Mouse (Mus musculus) urinary bladder, postnatal 4 days (tissue): ENCODE results near the gene Lrrc58.

ENCODE experiments used
- DNase-seq, 2 experiments: peaks; one replicate each; pipeline ENCODE4 v3.0.0; 2021 to 2022; ENCODE audit warnings: low spot score in 2 of 2

The Lrrc58 gene

DNA sequence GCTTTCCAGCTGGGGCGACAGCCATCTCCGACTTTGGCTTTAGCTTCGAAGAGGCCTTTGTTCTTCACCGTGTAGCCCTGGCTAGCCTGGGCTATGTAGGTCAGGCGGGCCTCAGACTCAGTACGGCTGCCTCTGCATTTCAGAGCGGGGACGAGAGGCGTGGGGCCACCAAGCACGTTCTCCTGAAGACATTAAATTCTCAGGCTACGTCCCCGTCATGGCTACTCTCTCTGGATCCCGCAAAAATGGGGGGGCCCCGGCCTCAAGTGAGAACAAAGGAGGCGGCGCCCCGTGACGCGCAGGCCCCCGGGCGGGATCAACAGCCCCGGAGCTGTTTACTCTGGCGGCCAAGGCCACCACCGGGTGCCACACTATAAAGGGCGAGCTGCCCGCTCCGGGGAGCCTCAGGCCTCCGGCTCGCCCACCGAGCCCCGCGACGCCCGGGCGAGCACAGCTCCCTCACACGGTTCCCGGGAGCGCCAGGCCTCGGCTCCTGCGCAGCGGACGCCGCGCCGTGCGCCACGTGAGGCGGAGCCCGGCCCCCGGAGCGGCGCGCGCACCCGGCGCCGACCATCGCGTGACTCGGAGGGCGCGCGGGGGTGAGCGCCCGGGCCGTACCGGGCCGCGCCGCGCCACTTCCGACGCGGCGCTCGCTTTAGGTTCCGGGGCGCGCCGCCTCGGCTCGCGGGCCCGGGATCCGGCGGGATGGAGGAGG, at the start of gene Lrrc58:
Lrrc58 (plus strand) TSS at position 599 of the 715 bp plus-strand sequence.
- peak; percentile 82 to 86 for DNase-seq

DNA sequence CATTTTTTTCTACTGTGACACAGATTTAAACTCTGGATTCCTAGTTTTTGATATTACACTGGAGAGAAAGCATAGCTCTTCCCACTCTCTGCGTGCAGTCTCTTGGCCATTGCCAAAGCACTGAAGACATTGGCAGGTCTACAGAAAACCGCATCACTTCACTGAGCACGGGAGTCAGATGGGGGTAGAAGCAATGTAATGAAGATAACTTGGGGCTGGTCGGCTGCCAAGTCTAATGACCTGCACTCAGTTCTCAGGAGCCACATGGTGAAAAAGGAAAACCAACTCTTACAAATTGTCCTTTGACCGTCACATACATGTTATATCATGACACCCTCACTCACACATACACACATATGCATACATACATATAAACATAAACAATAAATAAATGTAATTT, 44.2 kb upstream of the Lrrc58 start:
- DNase-seq: no peak

DNA sequence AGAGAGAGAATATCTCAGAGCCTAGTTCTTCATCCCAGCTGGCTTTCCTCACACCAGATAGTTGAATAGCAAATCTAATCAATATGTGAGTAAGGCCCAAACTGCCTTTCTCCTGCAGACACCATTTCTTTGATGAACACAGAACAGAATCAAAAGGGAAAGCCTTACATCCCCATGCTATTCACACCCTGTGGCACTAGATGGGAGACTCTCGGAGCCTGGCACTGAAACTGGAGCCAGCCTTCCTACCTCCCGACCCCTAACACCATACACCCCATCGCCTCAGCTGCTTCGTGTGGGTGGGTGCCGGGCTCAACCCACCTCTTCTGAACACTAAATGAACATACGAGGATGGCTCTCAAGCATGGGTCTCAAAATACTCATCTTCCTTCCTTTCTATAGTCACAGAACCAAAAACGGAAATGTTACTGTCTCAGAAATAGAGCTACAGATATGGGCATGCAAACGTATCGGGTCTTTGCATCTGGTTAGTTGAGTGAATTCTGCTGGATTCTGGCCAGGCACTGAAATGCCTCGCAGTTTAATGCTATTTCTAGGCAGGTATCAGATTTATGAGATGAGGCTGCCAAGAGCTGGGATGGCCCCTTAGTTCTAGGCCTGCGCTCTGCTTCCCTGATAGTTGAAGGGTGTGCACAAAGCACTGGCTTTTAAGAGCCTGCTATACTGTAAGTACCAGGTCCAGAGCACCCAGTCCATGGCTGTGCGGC, 43.2 kb upstream of the Lrrc58 start:
- no peak for DNase-seq

DNA sequence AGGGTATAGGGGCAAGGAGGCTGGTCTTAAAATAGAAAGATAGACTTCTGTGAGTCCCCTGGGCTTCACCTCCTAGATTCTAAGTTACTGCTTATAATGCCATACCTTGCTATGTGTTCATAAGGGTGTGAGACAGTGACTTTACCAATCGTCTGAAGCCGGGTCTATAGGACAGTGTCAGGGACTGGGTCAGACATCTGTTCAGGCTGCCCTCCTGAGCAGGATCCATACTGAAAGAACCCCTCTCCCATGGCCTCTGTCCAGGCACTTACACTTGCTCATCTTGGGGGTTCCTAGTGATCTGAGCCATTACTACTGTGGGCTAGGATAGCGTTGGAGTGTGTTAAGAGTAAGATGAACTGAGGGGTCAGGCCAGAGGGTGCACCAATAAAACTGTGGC, 41.9 kb upstream of the Lrrc58 start:
- DNase-seq: no peak

- DNase-seq: no peak
Measured at GRCm38 (mm10) chr16:37831041-37831440, 37.1 kb upstream of the Lrrc58 start.

GRCm38 (mm10) chr16:37837571-37837970, 30.6 kb upstream of the Lrrc58 start:
- DNase-seq: no peak

DNA sequence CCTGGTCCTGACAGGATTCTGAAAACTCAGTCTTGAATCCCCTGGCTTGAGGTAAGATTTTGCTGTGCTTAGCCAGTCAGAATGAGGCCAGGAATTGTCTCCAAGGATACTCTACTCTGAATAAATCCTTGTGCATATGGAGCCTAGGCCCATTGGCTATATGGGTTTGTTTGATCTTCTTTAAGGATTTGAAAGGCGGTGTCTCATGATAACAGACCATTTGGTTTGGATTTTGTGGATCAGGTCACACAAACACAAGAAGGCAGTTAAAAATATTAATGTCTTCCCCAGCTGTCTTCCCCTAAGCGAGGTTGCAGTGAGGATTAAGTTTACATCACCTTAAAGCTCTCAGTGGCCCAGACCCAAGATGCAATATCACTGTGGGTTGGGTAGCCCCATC, 25.8 kb upstream of the Lrrc58 start:
- DNase-seq: no peak

GRCm38 (mm10) chr16:37843740-37844139, 24.4 kb upstream of the Lrrc58 start:
- DNase-seq: no peak

DNA sequence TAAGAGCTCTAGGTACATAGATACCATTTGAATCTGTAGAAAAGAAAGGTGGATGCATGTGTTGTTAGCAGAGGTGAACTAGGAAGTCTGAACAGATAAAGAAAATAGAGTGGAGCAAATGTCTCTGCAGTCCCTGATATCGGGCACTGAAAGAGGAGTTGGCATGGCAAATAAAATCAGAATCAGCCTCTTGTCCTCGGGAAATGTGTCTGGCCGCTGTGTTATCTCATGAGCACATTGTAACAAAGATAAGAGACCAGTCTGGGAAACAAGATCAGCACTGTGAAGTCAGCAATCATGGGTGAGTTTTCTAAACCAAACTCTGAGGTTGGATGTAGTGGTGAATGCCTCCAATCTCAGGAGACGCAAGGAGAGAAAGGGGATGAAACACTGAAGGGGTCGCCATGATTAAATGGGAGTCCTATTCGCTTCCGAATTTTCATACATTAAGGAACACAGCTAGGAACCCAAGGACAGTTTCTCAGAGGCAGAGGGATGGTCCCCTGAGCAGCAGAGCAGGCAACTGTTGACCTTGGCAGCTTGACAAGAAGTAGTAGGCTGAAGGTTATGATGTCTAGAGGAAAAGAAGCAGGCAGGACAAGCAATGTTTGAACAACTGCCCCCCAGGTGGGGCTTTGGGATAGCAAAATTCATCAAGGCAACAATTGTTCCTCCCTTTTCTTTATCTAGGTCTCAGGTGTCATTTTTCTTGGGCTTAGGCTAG, 22.8 kb upstream of the Lrrc58 start:
- DNase-seq: no peak

- DNase-seq: no peak
Measured at GRCm38 (mm10) chr16:37847081-37847480, 21.1 kb upstream of the Lrrc58 start.

DNA sequence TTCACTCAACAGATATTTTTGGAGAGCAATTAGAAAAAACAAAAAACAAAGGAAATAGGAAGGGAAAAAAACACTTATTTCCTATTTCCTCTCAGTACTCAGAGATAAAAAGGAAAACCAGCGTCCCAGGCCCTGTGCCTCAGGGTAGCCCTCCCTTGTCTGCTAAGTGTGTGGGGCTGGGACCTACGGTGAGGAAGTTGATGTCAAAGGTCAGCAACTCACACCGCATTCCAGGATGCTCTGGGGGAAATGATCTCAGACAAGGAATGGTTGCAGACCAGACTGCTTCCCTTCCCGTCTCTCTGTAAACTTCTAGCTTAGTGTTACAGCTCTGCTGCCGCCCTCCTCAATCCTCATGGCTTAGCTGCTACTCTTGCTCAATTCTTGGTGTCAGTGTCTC, 16.8 kb upstream of the Lrrc58 start:
- no peak for DNase-seq

GRCm38 (mm10) chr16:37853279-37853678, 14.9 kb upstream of the Lrrc58 start:
- no peak for DNase-seq

DNA sequence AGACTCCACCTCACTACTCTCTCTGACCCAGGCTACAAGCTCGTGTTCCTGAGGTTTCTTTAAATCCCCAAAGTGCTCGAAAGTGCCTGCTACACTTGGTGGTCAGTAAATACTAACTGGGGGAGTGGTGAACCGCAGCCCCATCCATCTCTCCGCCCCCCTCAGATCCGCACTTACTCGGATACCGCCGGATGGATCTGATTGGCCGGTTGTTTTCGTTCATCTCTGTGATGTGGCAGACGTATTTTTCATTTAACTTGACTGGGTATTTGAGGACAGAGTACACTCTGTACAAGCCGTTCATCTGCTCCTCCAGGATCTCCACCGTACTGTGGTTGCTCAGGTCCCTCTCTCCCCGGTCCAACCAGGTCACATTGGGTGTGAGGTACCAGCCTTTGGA, 14.1 kb upstream of the Lrrc58 start:
- DNase-seq: no peak

- DNase-seq: no peak
Measured at GRCm38 (mm10) chr16:37854593-37854992, 13.6 kb upstream of the Lrrc58 start.

- no peak for DNase-seq
Measured at GRCm38 (mm10) chr16:37855583-37855982, 12.6 kb upstream of the Lrrc58 start.

DNA sequence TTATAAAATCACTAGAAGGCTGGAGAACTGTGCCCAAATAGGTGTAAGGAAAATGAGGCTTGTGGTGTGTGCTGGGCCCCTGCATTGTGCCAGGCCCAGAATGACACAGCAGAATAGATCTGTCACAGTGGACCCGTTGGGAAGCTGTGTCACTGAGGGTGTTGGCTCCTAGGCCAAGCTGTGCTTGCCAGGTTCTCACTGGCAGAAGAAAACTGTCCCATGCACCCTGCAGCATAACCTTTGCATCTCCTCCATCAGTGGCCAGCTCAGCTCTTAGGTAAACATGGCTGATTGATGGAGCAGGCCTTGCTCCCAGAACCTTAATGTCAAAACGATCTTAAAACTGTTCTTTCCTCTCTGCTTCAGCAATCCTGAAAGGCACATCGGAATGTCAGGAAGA, 11.9 kb upstream of the Lrrc58 start:
- DNase-seq: no peak

DNA sequence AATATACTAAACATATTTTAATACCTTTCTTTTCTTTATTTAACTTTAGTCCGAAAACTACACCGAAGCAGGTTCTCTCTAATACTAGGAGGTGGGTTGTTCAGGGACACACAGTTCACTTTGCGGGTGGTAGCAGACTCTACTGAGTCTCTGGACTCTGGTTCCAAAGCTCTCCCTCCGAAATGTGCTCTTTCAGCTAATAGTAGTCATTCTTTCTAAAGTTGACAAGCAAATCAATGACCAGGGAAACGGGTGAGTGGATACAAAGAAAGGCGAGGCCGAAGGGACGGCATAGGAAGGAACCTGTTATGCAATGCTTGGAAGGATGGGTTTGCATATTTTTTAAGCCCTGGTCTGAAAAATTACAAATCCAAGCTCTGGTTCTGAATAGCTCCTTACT, 10.7 kb upstream of the Lrrc58 start:
- no peak for DNase-seq

- no peak for DNase-seq
Measured at GRCm38 (mm10) chr16:37860213-37860612, 8.0 kb upstream of the Lrrc58 start.

GRCm38 (mm10) chr16:37861029-37861428, 7.2 kb upstream of the Lrrc58 start, which contains the start of gene Gm36028:
Gene Gm36028, minus strand, starts transcription at chr16:37861146.
- DNase-seq: no peak

- DNase-seq: no peak
Measured at GRCm38 (mm10) chr16:37863876-37864275, 4.3 kb upstream of the Lrrc58 start.

GRCm38 (mm10) chr16:37865841-37866240, 2.3 kb upstream of the Lrrc58 start:
- no peak for DNase-seq
